Mouse (Mus musculus): ENCODE results near the gene Kif1b.

GRCm38 (mm10) chr4:149261466-149261865, 46.0 kb downstream of the Kif1b start:
- TF ChIP-seq EP300 (IDR thresholded peaks at IDR 0.05; ENCODE audit: low read depth in 1 of 2, low read length in 2 of 2) = no peak
- no peak for TF ChIP-seq TAL1 (IDR thresholded peaks at IDR 0.05; ENCODE audit: low read length)
- TF ChIP-seq CTCF (IDR thresholded peaks at IDR 0.05 in 2 of 3, conservative IDR thresholded peaks at IDR 0.05 in 1 of 3; ENCODE audit: control insufficient read depth in 1 of 3, insufficient read depth in 1 of 3, low read depth in 2 of 3, low read length in 3 of 3, poor library complexity in 1 of 3, severe bottlenecking in 1 of 3) = no peak
- TF ChIP-seq CHD1 (IDR thresholded peaks at IDR 0.05; ENCODE audit: low read depth, low read length) = no peak
- TF ChIP-seq POLR2AphosphoS2 (IDR thresholded peaks at IDR 0.05; ENCODE audit: low read length) = no peak
- no peak for TF ChIP-seq SIN3A (IDR thresholded peaks at IDR 0.05; ENCODE audit: low read length)
- TF ChIP-seq E2F4 (IDR thresholded peaks at IDR 0.05; ENCODE audit: borderline replicate concordance, low read depth, low read length) = no peak
